Mouse (Mus musculus) c-Kit-positive CD71-positive TER-119-positive erythroid progenitor cells, embryonic 14.5 days (primary cell): Measurements from ENCODE around the gene Tgfbr2.

Experiments
- DNase-seq: peaks from one replicate; pipeline ENCODE4 v3.0.0-alpha.2; 2013; ENCODE audit warnings: low spot score

Tgfbr2 gene

DNA sequence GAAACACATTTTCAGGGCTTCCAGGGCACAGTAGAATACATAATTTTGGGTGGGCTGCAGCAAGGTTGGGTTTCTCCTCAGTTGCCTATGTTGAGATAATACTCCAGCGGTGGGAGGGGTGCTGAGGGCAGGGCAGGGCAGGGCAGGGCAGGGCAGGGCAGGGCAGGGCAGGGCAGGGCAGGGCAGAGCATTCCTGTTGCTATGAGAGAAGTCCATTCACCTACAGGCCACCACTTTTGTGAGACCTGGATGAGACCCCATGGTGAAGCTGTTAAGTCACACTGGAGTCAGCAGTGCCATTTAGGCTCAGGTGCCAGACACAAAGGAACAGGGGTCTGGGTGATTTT lies 18.3 kb upstream of the Tgfbr2 start:
- no peak for DNase-seq

GRCm38 (mm10) chr9:116192826-116193534 lies 17.8 kb upstream of the Tgfbr2 start:
- no peak for DNase-seq

- no peak for DNase-seq
These were observed 17.1 kb upstream of the Tgfbr2 start for GRCm38 (mm10) chr9:116192253-116192652.

DNA sequence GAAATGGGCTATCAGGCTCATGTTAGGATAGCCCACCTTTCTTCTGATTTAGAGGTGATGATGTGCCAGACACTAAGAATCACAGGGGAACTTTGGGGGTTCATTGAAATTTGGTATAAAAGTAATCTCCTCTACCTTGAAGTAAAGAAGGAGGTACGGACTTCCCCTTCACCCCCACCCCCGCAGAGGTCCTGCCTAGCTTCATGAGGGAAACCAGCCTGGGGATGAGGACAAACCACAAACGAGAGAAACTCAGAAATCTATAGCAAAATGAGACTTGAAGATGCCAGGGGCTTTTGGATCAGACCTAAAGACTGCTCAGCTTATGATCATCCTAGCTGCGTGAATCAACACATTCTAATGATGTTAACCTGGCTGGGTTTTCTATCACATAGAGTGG lies 14.7 kb upstream of the Tgfbr2 start:
- DNase-seq, result no peak

DNA sequence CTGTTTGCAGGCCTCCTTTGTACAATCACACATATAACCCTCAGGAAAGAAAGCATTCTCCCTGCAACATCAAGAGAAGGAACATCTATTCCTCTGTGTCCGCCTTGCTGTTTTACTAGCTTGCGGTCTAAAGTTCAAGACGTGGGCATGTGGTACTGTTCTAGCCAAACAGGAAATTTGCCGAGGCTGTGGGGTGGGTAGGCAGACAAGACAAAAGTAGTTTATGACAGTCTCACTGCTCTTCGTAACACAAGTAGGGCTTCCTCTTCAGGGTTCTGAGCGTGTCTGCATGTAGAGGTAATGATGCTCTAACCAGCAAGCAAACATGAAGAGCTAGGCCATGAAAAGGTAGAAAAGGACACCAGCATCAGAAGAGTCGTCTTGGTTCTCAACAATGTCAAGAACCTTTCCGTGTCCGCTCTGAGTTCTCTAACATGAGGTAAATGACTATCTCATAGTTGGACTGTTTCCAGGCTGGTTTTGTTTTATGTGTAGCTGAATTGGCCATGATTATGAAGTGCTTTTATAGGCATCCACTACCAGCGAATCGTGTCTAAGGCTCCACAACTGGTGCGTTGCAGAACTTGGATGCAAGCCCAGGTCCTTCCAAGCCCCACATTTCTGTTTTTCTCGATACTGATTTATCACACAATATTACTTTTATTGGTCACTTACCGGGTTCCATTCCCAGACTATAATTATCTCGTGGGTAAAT lies 13.9 kb upstream of the Tgfbr2 start:
- DNase-seq, result no peak

DNA sequence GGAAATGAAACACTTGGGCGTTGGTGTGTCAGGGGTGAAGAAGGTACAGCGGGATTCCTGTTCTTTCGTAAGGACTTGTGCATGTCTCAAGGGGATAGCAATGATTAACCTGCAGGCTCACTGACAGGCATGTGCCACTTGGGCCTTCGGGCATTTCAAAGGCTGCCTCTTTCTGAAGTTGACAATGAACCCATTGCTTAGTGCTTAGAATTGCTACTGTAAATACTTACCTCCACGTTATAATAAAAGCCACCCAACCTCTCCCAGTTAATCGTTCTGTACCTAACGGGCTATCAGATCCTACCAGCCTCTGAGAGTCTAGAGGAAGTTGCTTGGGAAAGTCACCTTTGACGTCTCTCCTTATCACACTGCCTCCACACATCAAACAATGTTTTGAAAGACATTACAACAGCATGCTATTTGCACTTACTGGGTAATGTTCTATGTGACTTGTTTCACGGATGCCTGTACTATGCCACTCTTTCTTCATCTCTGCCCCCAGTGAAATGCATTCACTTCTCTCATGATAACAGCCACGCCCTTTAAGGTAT lies 12.1 kb upstream of the Tgfbr2 start:
- DNase-seq, result no peak

- no peak for DNase-seq
These were observed 9.7 kb upstream of the Tgfbr2 start for GRCm38 (mm10) chr9:116184903-116185302.

DNA sequence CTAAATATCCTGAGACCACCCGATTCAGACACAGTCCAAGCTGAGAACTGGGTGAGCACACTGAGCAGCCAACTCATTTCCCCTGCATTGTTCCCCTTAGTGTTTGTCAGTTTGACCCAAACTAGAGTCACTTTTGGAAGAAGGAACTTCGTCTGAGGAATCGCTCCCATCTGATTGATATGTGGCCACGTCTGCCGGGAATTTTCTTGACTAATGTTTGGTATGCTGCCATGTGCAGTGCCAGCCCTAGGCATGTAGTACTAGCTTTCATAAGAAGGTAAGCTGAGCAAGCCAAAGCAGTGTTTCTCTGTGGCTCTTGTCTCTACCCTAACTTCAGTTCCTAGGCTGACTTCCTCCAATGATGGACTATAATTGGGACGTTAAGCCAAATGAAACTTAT lies 7.9 kb upstream of the Tgfbr2 start:
- no peak for DNase-seq

DNA sequence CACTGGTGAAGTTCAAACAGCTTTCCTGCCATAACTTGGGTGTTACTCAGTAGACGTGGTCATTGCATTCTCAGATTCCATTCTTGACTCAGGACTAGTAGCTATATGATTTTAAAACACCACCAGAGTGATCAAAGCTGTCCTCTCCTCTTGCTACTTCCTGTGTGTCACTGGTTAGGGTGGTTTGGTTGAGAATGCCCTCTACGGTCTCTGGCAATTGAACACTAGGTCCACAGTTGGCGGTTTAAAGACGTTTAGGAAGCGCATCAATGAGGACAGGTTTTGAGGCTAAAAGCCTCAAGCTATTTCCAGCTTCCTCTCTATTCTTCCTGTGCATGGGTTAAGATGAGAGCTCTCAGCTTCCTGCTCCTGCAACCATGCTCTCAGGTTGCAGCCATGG lies 6.4 kb upstream of the Tgfbr2 start:
- no peak for DNase-seq

GRCm38 (mm10) chr9:116178151-116178550 lies 3.0 kb upstream of the Tgfbr2 start:
- DNase-seq, result no peak

DNA sequence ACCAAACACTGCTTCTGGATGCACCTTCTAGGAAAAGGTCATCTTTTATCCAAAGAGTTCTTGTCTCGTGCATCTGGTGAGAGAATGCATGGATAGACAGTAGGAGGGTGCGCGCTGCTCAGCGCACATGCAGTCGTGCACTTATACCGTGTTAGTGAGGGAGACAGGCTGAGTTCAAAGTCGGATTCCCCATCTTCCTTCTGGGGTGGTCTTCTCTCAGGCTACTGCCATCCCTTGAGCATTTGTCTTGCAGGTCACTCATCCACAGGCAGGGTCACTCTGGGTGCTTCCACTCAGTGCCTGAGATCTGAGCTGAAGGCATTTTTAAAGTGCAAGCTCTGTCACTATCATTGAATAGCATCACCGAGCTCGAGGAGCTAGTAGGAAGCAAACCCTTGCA lies 1.9 kb upstream of the Tgfbr2 start:
- DNase-seq, result no peak

DNA sequence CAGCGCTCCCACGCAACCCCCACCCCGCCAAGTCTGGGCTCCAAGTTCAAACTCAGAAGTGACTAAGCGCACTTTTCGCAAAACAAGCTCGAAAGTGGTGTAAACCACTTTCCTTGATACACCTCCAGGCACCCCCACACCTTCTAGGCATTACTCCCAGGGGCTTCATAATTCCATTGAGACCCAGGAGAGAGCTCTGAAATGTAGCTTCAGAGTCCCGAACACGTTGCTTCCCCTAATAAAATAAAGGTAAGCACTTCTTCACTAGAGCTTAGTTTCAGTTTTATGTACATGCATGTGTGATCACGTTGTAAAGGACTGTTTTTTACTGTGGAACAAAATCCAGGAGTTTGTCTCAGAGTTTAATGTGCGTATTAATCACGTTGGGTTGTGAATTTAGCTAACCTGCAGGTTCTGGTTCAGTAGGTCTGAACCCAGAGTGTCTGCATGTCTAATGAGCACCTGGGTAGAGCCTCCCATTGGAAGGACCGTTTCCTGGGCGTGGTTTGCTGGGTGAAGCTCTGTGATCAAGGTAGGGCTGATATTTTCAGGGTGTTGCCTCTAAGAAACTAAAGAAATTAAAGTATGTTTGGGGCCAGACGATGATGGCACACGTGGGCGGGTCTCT lies 442 bp upstream of the Tgfbr2 start:
- peak; percentile 47 for DNase-seq

DNA sequence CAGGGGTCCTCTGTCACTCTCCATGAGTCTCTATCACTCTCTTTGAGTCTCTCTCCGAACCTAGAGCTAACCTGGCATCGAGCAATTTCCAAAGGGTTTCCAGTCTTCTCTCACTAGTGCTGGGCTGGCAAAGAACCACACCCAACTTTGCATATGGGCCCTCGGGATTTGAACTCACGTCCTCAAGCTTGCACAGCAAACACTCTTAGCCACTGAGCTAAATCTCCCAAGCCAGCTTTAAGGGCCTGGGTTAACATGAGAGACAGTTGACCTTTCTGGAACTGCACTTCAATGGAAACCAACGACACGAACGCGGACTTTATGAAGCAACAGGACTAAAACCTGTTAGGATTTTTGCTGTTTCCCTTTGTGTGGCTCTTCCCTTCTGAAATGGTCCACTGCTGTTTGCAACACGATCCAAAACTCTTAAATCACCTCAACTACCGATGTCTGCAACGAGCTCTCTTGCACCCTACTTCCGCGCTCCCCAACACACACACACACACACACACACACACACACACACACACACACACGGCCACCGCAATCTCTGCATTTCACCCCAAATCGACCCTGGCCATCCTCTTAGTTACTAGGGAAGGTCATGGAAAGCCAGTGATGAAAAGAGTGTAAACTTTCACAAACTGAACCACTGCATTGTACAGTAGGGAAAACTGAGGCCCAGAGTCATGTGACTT lies 1.5 kb downstream of the Tgfbr2 start:
- DNase-seq, result no peak

DNA sequence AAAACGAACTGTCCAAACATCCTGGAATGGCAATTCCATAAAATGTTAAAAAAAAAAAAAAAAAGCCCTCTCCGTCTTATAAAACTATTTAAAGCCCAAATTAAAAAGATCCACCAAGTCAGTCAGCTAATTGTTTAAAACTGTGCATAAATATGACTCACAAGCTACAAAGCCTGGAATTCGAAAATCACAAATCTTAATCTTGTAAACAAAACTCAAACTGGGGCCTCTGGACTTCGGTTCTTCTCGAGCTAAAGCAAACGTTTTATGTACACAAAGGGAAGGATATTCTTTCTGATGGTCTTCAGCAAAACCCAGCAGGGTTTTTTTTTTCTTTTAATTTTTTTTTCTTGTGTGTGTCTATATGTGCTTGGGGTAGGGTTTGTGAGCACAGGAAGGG lies 2.1 kb downstream of the Tgfbr2 start:
- DNase-seq, result no peak

DNA sequence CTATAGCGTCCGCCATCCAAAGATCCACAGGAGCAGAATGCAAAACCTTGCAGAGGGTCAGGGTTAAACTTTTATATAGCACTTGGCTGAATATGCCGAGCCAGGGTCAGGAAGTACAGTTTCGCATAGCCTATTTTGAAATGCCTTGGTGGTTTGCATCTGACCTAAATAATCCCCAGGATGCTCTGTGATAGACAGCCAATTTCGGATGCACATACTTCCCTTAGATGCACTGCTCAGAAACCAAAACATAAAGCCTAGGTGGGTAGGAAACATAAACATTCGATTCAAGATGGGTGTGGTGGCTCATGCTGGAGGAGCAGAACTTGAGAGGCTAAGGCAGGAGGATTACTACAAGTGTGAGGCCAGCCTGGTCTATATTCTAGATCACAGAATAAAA lies 6.1 kb downstream of the Tgfbr2 start:
- no peak for DNase-seq

- no peak for DNase-seq
These were observed 7.8 kb downstream of the Tgfbr2 start for GRCm38 (mm10) chr9:116167304-116167880.

GRCm38 (mm10) chr9:116166363-116166762 lies 8.8 kb downstream of the Tgfbr2 start:
- DNase-seq, result no peak

DNA sequence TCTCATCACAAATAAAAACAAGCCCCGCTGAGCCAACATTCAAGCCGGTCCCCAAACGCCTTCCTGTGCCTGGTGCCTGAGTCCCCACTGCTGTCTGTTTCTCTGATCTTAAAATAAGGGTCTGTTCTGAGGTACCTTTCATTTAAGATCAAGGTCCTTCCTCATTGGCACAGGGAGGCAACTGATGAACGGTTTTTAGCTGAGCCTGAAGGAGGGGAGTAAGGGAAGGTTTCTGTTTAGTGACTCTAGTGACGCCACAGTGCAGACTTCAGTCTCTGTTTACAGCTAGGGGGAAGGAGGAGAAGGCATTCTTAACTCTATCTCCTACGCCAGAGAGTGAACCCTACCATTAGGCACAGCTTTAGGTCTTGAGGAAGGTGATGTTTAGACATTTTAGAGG lies 11.3 kb downstream of the Tgfbr2 start:
- no peak for DNase-seq

GRCm38 (mm10) chr9:116162866-116163374 lies 12.2 kb downstream of the Tgfbr2 start:
- DNase-seq, result no peak

DNA sequence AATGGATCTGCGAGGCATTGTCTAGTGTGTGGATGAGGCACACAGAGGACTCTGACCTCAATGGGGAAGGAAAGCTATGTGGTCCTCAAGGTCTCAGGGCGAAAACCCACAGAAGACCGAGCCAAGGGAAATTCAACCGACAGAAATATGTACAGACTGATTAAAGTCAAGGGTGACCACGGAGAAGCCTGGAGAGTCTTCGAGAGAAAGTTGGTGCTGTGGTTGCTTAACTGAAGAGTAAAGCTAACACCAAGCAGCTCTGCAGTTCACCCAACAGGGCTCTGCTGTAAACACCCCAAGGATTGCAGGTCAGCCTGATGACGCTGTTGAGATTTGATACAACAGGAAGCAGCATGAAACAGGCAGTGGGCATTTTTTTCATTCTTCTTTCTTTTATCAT lies 14.3 kb downstream of the Tgfbr2 start:
- no peak for DNase-seq

- no peak for DNase-seq
These were observed 15.1 kb downstream of the Tgfbr2 start for GRCm38 (mm10) chr9:116160067-116160466.

DNA sequence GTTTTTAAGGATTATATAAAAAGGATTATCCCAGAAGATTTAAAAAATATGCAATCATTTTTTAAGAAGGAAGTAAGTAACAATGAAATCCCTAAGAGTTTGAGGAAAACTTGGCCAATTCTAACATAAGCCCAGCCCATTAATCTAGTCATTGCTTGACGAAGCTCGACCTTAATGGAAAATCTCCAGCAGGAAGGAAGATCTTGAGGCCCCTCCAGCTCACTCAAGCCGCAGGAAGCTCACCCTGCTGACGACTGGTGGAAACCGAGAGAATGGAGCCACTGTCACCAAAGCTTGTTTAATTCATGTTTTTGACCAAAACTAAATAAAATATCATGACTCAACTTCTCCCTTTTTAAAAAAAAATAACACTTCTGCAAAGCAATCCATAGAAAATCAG lies 18.7 kb downstream of the Tgfbr2 start:
- DNase-seq, result no peak
